Mouse (Mus musculus): ENCODE measurements around the gene Arhgap42. TPM values are rescaled to one million over a fixed set of nuclear protein-coding genes. Genes with fewer than 3 reads are reported as not detected.

Arhgap42 gene
- polyA plus RNA-seq, 1 experiment from 2014 or later: 24.8 TPM

- Histone ChIP-seq H3K9me3 (replicated peaks) (no peaks in the 10 kb centered on the region), H3K36me3 (no peaks in the 10 kb centered on the region), H3K4me1 (no peaks in the 10 kb centered on the region), H3K27ac (replicated peaks) (no peak overlapping the region), H3K27me3 (ENCODE audit: low read depth, poor library complexity, severe bottlenecking) (no peaks in the 10 kb centered on the region), H3K4me3 (no peak overlapping the region)
- whole genome bisulfite sequencing: 84% methylated on average over 3 of the region's 3 CpGs
- DNase-seq (ENCODE audit: low spot score): no peak
Observed at GRCm38 (mm10) chr9:9037017-9037671, 201.8 kb downstream of the Arhgap42 start.

GRCm38 (mm10) chr9:9027904-9028303, 211.0 kb downstream of the Arhgap42 start:
- H3K4me3 ChIP-seq: no peak overlapping the region
- H3K9me3 ChIP-seq (replicated peaks): no peaks in the 10 kb centered on the region
- H3K27ac ChIP-seq (replicated peaks): peak overlapping the region; percentile 19; the same call in 1 of the 2 replicates
- peaks cover 13% of the 10 kb centered on the region for H3K4me1 ChIP-seq
- DNase-seq (ENCODE audit: low spot score): no peak
- H3K27me3 ChIP-seq (ENCODE audit: low read depth, poor library complexity, severe bottlenecking): no peaks in the 10 kb centered on the region
- no peaks in the 10 kb centered on the region for H3K36me3 ChIP-seq
- 67% methylated on average over 3 of the region's 3 CpGs for WGBS

- Histone ChIP-seq H3K27ac (replicated peaks) (peak overlapping the region; percentile 20; the same call in 1 of the 2 replicates), H3K9me3 (replicated peaks) (no peaks in the 10 kb centered on the region), H3K36me3 (no peaks in the 10 kb centered on the region), H3K27me3 (ENCODE audit: low read depth, poor library complexity, severe bottlenecking) (no peaks in the 10 kb centered on the region), H3K4me1 (peaks cover 13% of the 10 kb centered on the region), H3K4me3 (no peak overlapping the region)
- 6% methylated on average over 5 of the region's 5 CpGs for WGBS
- DNase-seq (ENCODE audit: low spot score): no peak
Observed at GRCm38 (mm10) chr9:9027445-9027844, 211.5 kb downstream of the Arhgap42 start.

GRCm38 (mm10) chr9:9015108-9015507, 223.8 kb downstream of the Arhgap42 start:
- DNase-seq (ENCODE audit: low spot score): no peak
- no peak overlapping the region for H3K27ac ChIP-seq (replicated peaks)
- WGBS: 96% methylated on average over 2 of the region's 2 CpGs
- H3K27me3 ChIP-seq (ENCODE audit: low read depth, poor library complexity, severe bottlenecking): no peaks in the 10 kb centered on the region
- H3K9me3 ChIP-seq (replicated peaks): no peaks in the 10 kb centered on the region
- H3K4me3 ChIP-seq: no peak overlapping the region
- H3K4me1 ChIP-seq: no peaks in the 10 kb centered on the region
- peaks cover 22% of the 10 kb centered on the region for H3K36me3 ChIP-seq

GRCm38 (mm10) chr9:9001170-9001569, 237.7 kb downstream of the Arhgap42 start:
- no peak for DNase-seq (ENCODE audit: low spot score)
- no peaks in the 10 kb centered on the region for H3K4me1 ChIP-seq

GRCm38 (mm10) chr9:8996494-8996893, 242.4 kb downstream of the Arhgap42 start:
- 90% methylated on average over 2 of the region's 2 CpGs for WGBS
- Histone ChIP-seq H3K36me3 (no peaks in the 10 kb centered on the region), H3K4me3 (no peak overlapping the region), H3K4me1 (no peaks in the 10 kb centered on the region), H3K9me3 (replicated peaks) (no peaks in the 10 kb centered on the region), H3K27me3 (ENCODE audit: low read depth, poor library complexity, severe bottlenecking) (no peaks in the 10 kb centered on the region), H3K27ac (replicated peaks) (no peak overlapping the region)
- no peak for DNase-seq (ENCODE audit: low spot score)

More at GRCm38 (mm10) chr9:9001170-9001569, 237.7 kb downstream of the Arhgap42 start:
- Histone ChIP-seq H3K4me3 (no peak overlapping the region), H3K9me3 (replicated peaks) (no peaks in the 10 kb centered on the region), H3K27me3 (ENCODE audit: low read depth, poor library complexity, severe bottlenecking) (no peaks in the 10 kb centered on the region), H3K36me3 (peaks cover 13% of the 10 kb centered on the region), H3K27ac (replicated peaks) (no peak overlapping the region)

- no peak for DNase-seq (ENCODE audit: low spot score)
- WGBS: 80% methylated on average over 3 of the region's 3 CpGs
- Histone ChIP-seq H3K4me3 (no peak overlapping the region), H3K9me3 (replicated peaks) (no peaks in the 10 kb centered on the region), H3K27me3 (ENCODE audit: low read depth, poor library complexity, severe bottlenecking) (no peaks in the 10 kb centered on the region), H3K36me3 (no peaks in the 10 kb centered on the region), H3K27ac (replicated peaks) (no peak overlapping the region), H3K4me1 (no peaks in the 10 kb centered on the region)
Observed at GRCm38 (mm10) chr9:8982315-8982714, 256.6 kb downstream of the Arhgap42 start.

- Histone ChIP-seq H3K27ac (replicated peaks) (no peak overlapping the region), H3K4me3 (no peak overlapping the region), H3K4me1 (no peaks in the 10 kb centered on the region), H3K36me3 (no peaks in the 10 kb centered on the region), H3K9me3 (replicated peaks) (no peaks in the 10 kb centered on the region), H3K27me3 (ENCODE audit: low read depth, poor library complexity, severe bottlenecking) (no peaks in the 10 kb centered on the region)
- no peak for DNase-seq (ENCODE audit: low spot score)
- WGBS: 72% methylated on average over 2 of the region's 2 CpGs
Observed at GRCm38 (mm10) chr9:8977775-8978174, 261.1 kb downstream of the Arhgap42 start.

- no peaks in the 10 kb centered on the region for H3K4me1 ChIP-seq
- no peak within 1 kb of the TSS for H3K4me3 ChIP-seq
- no peaks in the 10 kb centered on the region for H3K9me3 ChIP-seq (replicated peaks)
- H3K27me3 ChIP-seq (ENCODE audit: low read depth, poor library complexity, severe bottlenecking): no peaks in the 10 kb centered on the region
- no peak for DNase-seq (ENCODE audit: low spot score)
- WGBS: 81% methylated on average over 2 of the region's 2 CpGs
- H3K27ac ChIP-seq (replicated peaks): no peak within 1 kb of the TSS
- no peaks in the 10 kb centered on the region for H3K36me3 ChIP-seq
Observed at GRCm38 (mm10) chr9:8971491-8971890, 267.4 kb downstream of the Arhgap42 start, which contains the start of gene Gm16485. TSS of gene Gm16485 (plus strand) at chr9:8971791.

- Histone ChIP-seq H3K4me3 (no peak overlapping the region), H3K27ac (replicated peaks) (no peak overlapping the region), H3K27me3 (ENCODE audit: low read depth, poor library complexity, severe bottlenecking) (no peaks in the 10 kb centered on the region), H3K36me3 (no peaks in the 10 kb centered on the region), H3K9me3 (replicated peaks) (no peaks in the 10 kb centered on the region), H3K4me1 (no peaks in the 10 kb centered on the region)
- no peak for DNase-seq (ENCODE audit: low spot score)
- 80% methylated on average over 7 of the region's 7 CpGs for WGBS
Observed at GRCm38 (mm10) chr9:8970240-8970639, 268.7 kb downstream of the Arhgap42 start.

GRCm38 (mm10) chr9:8964512-8965133, 274.3 kb downstream of the Arhgap42 start:
- Histone ChIP-seq H3K27me3 (ENCODE audit: low read depth, poor library complexity, severe bottlenecking) (no peaks in the 10 kb centered on the region), H3K27ac (replicated peaks) (no peak overlapping the region)
- 68% methylated on average over 8 of the region's 8 CpGs for whole genome bisulfite sequencing

GRCm38 (mm10) chr9:8953306-8953705, 285.6 kb downstream of the Arhgap42 start:
- Histone ChIP-seq H3K4me1 (no peaks in the 10 kb centered on the region), H3K27ac (replicated peaks) (no peak overlapping the region), H3K9me3 (replicated peaks) (no peaks in the 10 kb centered on the region), H3K4me3 (no peak overlapping the region), H3K27me3 (ENCODE audit: low read depth, poor library complexity, severe bottlenecking) (no peaks in the 10 kb centered on the region), H3K36me3 (no peaks in the 10 kb centered on the region)
- no peak for DNase-seq (ENCODE audit: low spot score)

More at GRCm38 (mm10) chr9:8964512-8965133, 274.3 kb downstream of the Arhgap42 start:
- Histone ChIP-seq H3K9me3 (replicated peaks) (no peaks in the 10 kb centered on the region), H3K36me3 (no peaks in the 10 kb centered on the region), H3K4me1 (no peaks in the 10 kb centered on the region), H3K4me3 (no peak overlapping the region)
- peak; percentile 26 for DNase-seq (ENCODE audit: low spot score)

Measured in midbrain, embryonic 10.5 days (tissue).